Mouse (Mus musculus) E14TG2a.4 (cell line): ENCODE measurements around the gene Ddr1.

Experiments used
- H3K27me3 ChIP-seq: 2 replicates; pipeline ENCODE4 v1.6.1; 2014; ENCODE audit warnings: low read length, control low read depth; ENCODE audit not compliant: insufficient read depth
- H3K36me3 ChIP-seq: 2 replicates; pipeline ENCODE4 v1.6.1; 2014; ENCODE audit warnings: low read length, control low read depth; ENCODE audit not compliant: insufficient read depth
- H3K4me1 ChIP-seq: replicated peaks from 2 replicates; pipeline ENCODE4 v1.6.1; 2014; ENCODE audit warnings: low read depth, low read length, control low read depth
- H3K4me3 ChIP-seq: replicated peaks from 2 replicates; pipeline ENCODE4 v1.5.1; 2014; ENCODE audit warnings: mild to moderate bottlenecking, low read length
- H3K9me3 ChIP-seq: 2 replicates; pipeline ENCODE4 v1.6.1; 2014; ENCODE audit warnings: low read length, control low read depth
- CTCF ChIP-seq: conservative IDR thresholded peaks from 2 replicates; pipeline ENCODE4 v1.5.1; 2014; ENCODE audit warnings: low read length
- NANOG ChIP-seq: IDR thresholded peaks from 2 replicates; pipeline ENCODE4 v1.6.1; 2014; ENCODE audit warnings: borderline replicate concordance, low read length, mixed read lengths
- POU5F1 ChIP-seq: IDR thresholded peaks from 2 replicates; pipeline ENCODE4 v1.6.1; 2014; ENCODE audit warnings: low read length, borderline replicate concordance

The Ddr1 gene

DNA sequence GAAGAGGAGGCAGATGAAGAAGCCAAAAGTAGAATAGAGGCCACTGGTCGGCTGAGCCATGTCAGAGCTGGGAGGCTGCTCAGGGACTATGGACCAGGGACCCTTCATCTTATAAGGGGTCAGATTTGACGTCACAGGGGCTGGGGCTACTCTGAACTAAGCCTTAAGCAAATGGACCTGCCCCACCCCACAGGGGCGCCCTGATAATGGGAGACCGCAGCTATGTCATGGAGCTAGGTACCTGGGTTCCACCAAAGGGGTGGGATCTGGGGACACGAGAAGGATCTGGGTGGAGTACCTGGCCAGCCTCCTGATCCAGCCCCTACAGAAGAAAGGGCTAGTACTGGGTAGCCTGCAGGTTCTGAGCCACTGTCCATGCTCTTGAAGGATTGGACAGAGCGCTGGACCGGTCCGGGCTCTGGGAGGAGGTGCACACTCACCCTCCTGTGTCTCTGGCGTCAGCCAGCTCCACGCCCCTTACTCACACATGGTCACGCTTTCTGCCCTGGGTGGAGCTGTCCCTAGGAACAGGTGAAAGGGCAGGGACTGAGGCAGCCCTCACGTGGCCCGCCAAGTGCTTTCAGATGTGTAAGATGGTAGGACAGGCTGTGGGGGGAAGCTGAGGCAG, 60.7 kb downstream of the Ddr1 start, which contains the start of gene Mucl3:
Gene Mucl3, minus strand, starts transcription at position 87 of the 628 bp plus-strand sequence.
- H3K4me3 ChIP-seq, result no peak within 1 kb of the TSS
- peaks cover 43% of the 10 kb centered on the region for H3K27me3 ChIP-seq
- H3K36me3 ChIP-seq, result no peaks in the 10 kb centered on the region
- peaks cover 13% of the 10 kb centered on the region for H3K4me1 ChIP-seq
- TF ChIP-seq POU5F1 (no peak), CTCF (no peak), NANOG (no peak)
- H3K9me3 ChIP-seq, result no peaks in the 10 kb centered on the region; the same call in 1 of the 2 replicates

DNA sequence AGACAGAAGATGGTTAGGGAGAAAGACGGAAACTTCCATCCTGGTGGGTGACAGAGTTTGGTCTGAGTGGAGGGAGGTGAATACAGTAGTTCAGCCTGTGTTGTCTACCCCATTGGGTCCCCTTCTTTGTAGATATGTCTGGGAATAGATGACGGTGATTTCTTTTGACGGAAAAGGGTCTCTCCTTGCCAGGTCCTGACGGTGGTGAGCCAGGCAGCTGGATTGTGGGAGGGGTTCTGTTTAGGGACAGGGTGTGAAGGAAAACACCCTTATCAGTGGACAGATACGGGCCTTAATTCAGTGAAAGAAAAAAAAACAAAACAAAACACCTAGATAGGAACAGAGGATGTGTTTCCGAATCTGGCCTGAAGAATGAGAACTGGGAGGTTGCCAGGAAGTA, 65.1 kb downstream of the Ddr1 start:
- Histone ChIP-seq H3K4me3 (no peak overlapping the region), H3K4me1 (peaks cover 35% of the 10 kb centered on the region), H3K9me3 (no peaks in the 10 kb centered on the region), H3K27me3 (peaks cover 27% of the 10 kb centered on the region), H3K36me3 (no peaks in the 10 kb centered on the region)
- TF ChIP-seq NANOG (no peak), CTCF (no peak), POU5F1 (no peak)

DNA sequence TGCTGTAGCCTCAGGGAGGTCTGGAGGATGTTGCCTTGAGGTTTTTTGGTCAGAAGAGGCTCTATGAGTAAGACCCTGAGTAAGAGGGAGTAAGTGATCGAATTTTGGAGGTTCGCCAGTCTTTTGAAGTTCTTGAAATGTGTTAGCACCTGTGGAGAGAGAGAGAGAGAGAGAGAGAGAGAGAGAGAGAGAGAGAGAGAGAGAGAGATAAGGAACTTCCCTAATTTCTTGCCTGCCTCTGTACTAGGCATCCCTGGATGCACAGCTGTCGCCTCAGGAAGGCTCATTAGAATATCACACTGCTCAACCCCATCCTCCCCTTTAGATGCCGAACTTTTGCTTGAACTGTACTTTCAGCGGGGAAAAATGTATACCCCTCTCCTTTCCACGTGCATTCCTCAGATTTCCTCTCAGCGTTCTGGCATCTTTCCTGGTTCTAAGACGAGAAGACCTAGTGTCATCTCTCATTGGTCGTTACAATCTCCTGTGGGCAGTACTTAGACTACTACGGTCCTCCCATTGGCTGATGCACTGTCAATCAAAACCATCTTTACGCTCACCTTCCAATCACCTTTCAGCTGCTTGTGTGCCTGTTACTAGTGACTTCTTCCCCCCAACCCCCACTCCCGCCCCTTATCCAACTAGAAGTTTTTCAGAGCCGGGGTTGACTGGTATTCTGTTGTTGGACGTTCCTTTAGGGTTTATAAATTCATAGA, 65.8 kb downstream of the Ddr1 start:
- H3K27me3 ChIP-seq, result peaks cover 20% of the 10 kb centered on the region
- no peaks in the 10 kb centered on the region for H3K9me3 ChIP-seq
- H3K4me1 ChIP-seq, result peaks cover 40% of the 10 kb centered on the region
- no peak overlapping the region for H3K4me3 ChIP-seq
- TF ChIP-seq POU5F1, result no peak
- no peak for TF ChIP-seq NANOG
- TF ChIP-seq CTCF, result no peak
- H3K36me3 ChIP-seq, result no peaks in the 10 kb centered on the region

DNA sequence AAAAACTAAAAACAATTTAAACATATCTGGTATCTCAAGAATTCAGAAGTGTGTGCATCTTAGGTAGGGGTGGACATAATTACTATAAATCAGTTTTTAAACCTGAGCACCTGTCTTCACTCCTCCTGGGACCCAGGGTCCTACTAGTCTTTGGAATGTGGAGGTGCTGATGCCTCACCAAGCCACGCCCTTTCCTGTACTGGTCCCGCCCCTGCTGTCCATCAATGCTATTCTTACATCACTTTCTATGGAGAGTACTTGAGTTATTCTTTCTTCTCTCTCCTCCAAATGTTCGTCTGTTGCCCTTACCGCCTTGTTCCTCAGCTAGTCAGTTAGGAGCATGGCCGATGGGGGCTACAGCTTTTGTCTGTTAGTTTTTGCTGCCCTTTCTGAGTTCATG, 68.1 kb downstream of the Ddr1 start:
- no peaks in the 10 kb centered on the region for H3K9me3 ChIP-seq
- H3K27me3 ChIP-seq, result peaks cover 4% of the 10 kb centered on the region; the same call in 1 of the 2 replicates
- H3K4me1 ChIP-seq, result peaks cover 33% of the 10 kb centered on the region
- no peak for TF ChIP-seq NANOG
- TF ChIP-seq CTCF, result no peak
- TF ChIP-seq POU5F1, result no peak
- H3K36me3 ChIP-seq, result no peaks in the 10 kb centered on the region
- H3K4me3 ChIP-seq, result no peak overlapping the region

DNA sequence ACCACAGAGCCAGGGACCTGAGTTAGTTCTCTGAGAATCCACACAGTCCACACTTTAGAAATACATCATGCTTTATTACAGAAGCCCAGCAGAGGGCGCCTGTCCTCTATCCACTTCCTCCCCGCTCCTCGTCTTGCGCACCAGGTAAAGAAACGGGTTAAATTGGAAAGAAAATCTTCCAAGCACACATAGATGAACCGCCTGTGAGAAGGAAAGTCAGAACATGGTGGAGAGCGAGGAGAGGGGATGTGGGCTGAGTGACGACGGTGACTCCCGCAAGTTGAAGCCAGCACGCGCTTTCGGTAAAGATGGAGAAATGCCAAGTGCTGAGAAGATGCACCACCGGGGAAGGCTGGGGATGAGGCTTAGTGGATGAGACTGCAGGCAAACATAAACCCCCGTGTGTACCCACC, 68.7 kb downstream of the Ddr1 start:
- H3K4me1 ChIP-seq, result peaks cover 32% of the 10 kb centered on the region
- peaks cover 3% of the 10 kb centered on the region; the same call in 1 of the 2 replicates for H3K27me3 ChIP-seq
- TF ChIP-seq POU5F1 (no peak), NANOG (no peak), CTCF (peak; percentile 61)
- no peaks in the 10 kb centered on the region for H3K36me3 ChIP-seq
- H3K9me3 ChIP-seq, result no peaks in the 10 kb centered on the region
- H3K4me3 ChIP-seq, result peak overlapping the region; percentile 62

DNA sequence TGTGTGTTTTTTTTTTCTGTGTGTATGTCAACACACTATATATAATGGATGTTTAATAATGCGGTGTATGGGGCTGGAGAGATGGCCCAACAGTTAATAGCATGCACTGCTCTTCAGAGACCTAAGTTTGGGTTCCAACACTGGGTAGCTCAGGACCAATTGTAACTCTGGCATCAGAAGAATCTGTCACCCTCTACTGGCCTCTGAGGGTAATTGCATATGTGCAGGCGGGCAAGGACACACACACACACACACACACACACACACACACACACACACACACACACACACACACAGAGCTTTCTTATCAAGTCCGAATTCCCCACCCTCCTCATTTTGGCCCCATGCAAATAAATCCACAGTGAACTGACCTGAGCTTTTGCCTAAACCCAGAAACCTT, 69.2 kb downstream of the Ddr1 start:
- H3K4me3 ChIP-seq, result no peak overlapping the region
- peaks cover 32% of the 10 kb centered on the region for H3K4me1 ChIP-seq
- TF ChIP-seq NANOG, result no peak
- TF ChIP-seq POU5F1, result no peak
- TF ChIP-seq CTCF, result peak; percentile 35; the same call in 1 of the 2 replicates
- H3K36me3 ChIP-seq, result no peaks in the 10 kb centered on the region
- H3K27me3 ChIP-seq, result peaks cover 3% of the 10 kb centered on the region; the same call in 1 of the 2 replicates
- no peaks in the 10 kb centered on the region for H3K9me3 ChIP-seq

DNA sequence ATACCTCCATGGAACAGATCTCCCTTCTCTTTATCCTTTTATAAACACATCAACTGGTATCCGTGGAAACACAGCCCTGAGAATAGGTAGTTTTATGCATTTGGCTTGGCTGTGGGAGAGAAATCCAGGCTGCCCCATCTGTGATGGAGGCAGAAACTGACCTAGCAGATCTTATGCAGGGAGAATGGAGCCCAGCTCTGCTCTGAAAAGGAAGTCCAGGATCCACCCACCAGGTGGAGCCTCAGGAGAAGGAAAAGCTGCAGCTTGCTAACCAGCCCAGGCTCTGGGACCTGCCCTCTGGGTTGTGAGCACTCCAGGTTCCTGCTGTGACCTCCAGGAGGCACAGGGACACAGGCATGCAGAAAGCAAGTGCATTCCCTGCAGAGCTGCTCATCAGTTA, 70.4 kb downstream of the Ddr1 start:
- Histone ChIP-seq H3K27me3 (no peaks in the 10 kb centered on the region), H3K4me1 (peaks cover 28% of the 10 kb centered on the region), H3K36me3 (no peaks in the 10 kb centered on the region), H3K4me3 (no peak overlapping the region), H3K9me3 (peaks cover 4% of the 10 kb centered on the region; the same call in 1 of the 2 replicates)
- no peak for TF ChIP-seq POU5F1
